Mouse (Mus musculus): ENCODE data around the gene Pafah1b3. TPM values are rescaled to one million over a fixed set of nuclear protein-coding genes. Genes with fewer than 3 reads are reported as not detected.
"Not testable (repeated sequence)": the region's sequence is repeated elsewhere in the genome, so short reads cannot be mapped to it uniquely, and the experiment has no call there.

Gene Pafah1b3
- total RNA-seq, 2 experiments from 2014 or later, result 2.7 to 4.3 TPM

GRCm38 (mm10) chr7:25272445-25273258, 25.1 kb downstream of the Pafah1b3 start:
- DNase-seq (ENCODE audit: low spot score), result no peak
- intact Hi-C loops (cut with DNase I), result no loop called here

- intact Hi-C loops (cut with DNase I), result no loop called here
- no peak for DNase-seq (ENCODE audit: low spot score)
Observed at GRCm38 (mm10) chr7:25271651-25272444, 25.9 kb downstream of the Pafah1b3 start.

GRCm38 (mm10) chr7:25270652-25271633, 26.8 kb downstream of the Pafah1b3 start:
- DNase-seq (ENCODE audit: low spot score), result no peak

GRCm38 (mm10) chr7:25269545-25270271, 28.1 kb downstream of the Pafah1b3 start:
- intact Hi-C loops (cut with DNase I), result no loop called here

More at GRCm38 (mm10) chr7:25270652-25271633, 26.8 kb downstream of the Pafah1b3 start:
- intact Hi-C loops (cut with DNase I), result no loop called here

GRCm38 (mm10) chr7:25269029-25269428, 28.8 kb downstream of the Pafah1b3 start:
- intact Hi-C loops (cut with DNase I), result no loop called here
- DNase-seq (ENCODE audit: low spot score), result no peak

More at GRCm38 (mm10) chr7:25269545-25270271, 28.1 kb downstream of the Pafah1b3 start:
- no peak for DNase-seq (ENCODE audit: low spot score)

GRCm38 (mm10) chr7:25268588-25268987, 29.2 kb downstream of the Pafah1b3 start:
- DNase-seq (ENCODE audit: low spot score), result no peak
- intact Hi-C loops (cut with DNase I), result no loop called here

GRCm38 (mm10) chr7:25267751-25268463, 29.9 kb downstream of the Pafah1b3 start:
- intact Hi-C loops (cut with DNase I), result loop anchor here (2.0 kb wide), 1 partner anchor 15 kb away; no protein-coding TSS in a partner anchor
- peak; percentile 100 for DNase-seq (ENCODE audit: low spot score)

- peak; percentile 99 for DNase-seq (ENCODE audit: low spot score)
- intact Hi-C loops (cut with DNase I), result loop anchor here (2.0 kb wide), 1 partner anchor 15 kb away; no protein-coding TSS in a partner anchor
Observed at GRCm38 (mm10) chr7:25267301-25267750, 30.5 kb downstream of the Pafah1b3 start, which contains the start of gene Cic. Gene Cic (plus strand): TSS chr7:25267704.

- intact Hi-C loops (cut with DNase I), result loop anchor here (2.0 kb wide), 1 partner anchor 14 kb away; no protein-coding TSS in a partner anchor
Observed at GRCm38 (mm10) chr7:25266180-25266962, 31.4 kb downstream of the Pafah1b3 start.

GRCm38 (mm10) chr7:25265743-25266142, 32.0 kb downstream of the Pafah1b3 start:
- not testable (repeated sequence) for DNase-seq (ENCODE audit: low spot score)
- intact Hi-C loops (cut with DNase I), result loop anchor here (2.0 kb wide), 1 partner anchor 13 kb away; no protein-coding TSS in a partner anchor

More at GRCm38 (mm10) chr7:25266180-25266962, 31.4 kb downstream of the Pafah1b3 start:
- no peak for DNase-seq (ENCODE audit: low spot score)

GRCm38 (mm10) chr7:25263968-25264870, 33.6 kb downstream of the Pafah1b3 start:
- intact Hi-C loops (cut with DNase I), result no loop called here
- DNase-seq (ENCODE audit: low spot score), result no peak

GRCm38 (mm10) chr7:25261896-25262295, 35.9 kb downstream of the Pafah1b3 start:
- DNase-seq (ENCODE audit: low spot score), result no peak
- intact Hi-C loops (cut with DNase I), result no loop called here

- no peak for DNase-seq (ENCODE audit: low spot score)
- intact Hi-C loops (cut with DNase I), result loop anchor here (2.0 kb wide), 1 partner anchor 15 kb away; the partner anchor contains the start of gene Cic
Observed at GRCm38 (mm10) chr7:25251822-25252221, 46.0 kb downstream of the Pafah1b3 start.

GRCm38 (mm10) chr7:25251071-25251791, 46.6 kb downstream of the Pafah1b3 start:
- intact Hi-C loops (cut with DNase I), result no loop called here
- peak; percentile 72 for DNase-seq (ENCODE audit: low spot score)

Measured in heart, postnatal 25 days (tissue).